Mouse (Mus musculus) layer of hippocampus, adult 18-20 months (tissue): Measurements from ENCODE around the gene Atl3. TPM values are rescaled to one million over a fixed set of nuclear protein-coding genes. Genes with fewer than 3 reads are reported as not detected.
"Not testable (repeated sequence)": the region's sequence is repeated elsewhere in the genome, so short reads cannot be mapped to it uniquely, and the experiment has no call there.

Experiments used
- DNase-seq, 2 experiments: peaks; one replicate each; pipeline ENCODE4 v3.0.0; 2022; ENCODE audit warnings: low spot score in 2 of 2
- total RNA-seq, 2 experiments: library from RNA; stranded (reverse); gene quantifications; 2 replicates each; pipeline ENCODE4 v1.2.3; 2021

Atl3 gene
- total RNA-seq, 2 experiments from 2014 or later: 20.8 to 23.1 TPM

GRCm38 (mm10) chr19:7496070-7496469 is 2.2 kb downstream of the Atl3 start:
- DNase-seq: not testable (repeated sequence)

GRCm38 (mm10) chr19:7498816-7499215 is 5.0 kb downstream of the Atl3 start:
- DNase-seq: no peak

GRCm38 (mm10) chr19:7500701-7501100 is 6.9 kb downstream of the Atl3 start:
- DNase-seq: no peak

- DNase-seq: no peak
Measured at GRCm38 (mm10) chr19:7502432-7502831, 8.6 kb downstream of the Atl3 start.

GRCm38 (mm10) chr19:7506321-7506720 is 12.5 kb downstream of the Atl3 start:
- DNase-seq: no peak

GRCm38 (mm10) chr19:7508026-7508425 is 14.2 kb downstream of the Atl3 start:
- no peak for DNase-seq

GRCm38 (mm10) chr19:7516437-7516836 is 22.6 kb downstream of the Atl3 start:
- DNase-seq: no peak

GRCm38 (mm10) chr19:7521619-7522018 is 27.8 kb downstream of the Atl3 start:
- DNase-seq: no peak

GRCm38 (mm10) chr19:7522856-7523255 is 29.0 kb downstream of the Atl3 start:
- DNase-seq: no peak

GRCm38 (mm10) chr19:7523292-7523691 is 29.5 kb downstream of the Atl3 start:
- no peak for DNase-seq

- DNase-seq: no peak
Measured at GRCm38 (mm10) chr19:7523781-7524180, 29.9 kb downstream of the Atl3 start.

- no peak for DNase-seq
Measured at GRCm38 (mm10) chr19:7524879-7525278, 31.0 kb downstream of the Atl3 start.

GRCm38 (mm10) chr19:7528639-7529428 is 35.0 kb downstream of the Atl3 start:
- peak; percentile 32 to 78 for DNase-seq

- no peak for DNase-seq
Measured at GRCm38 (mm10) chr19:7531906-7532305, 38.1 kb downstream of the Atl3 start.

GRCm38 (mm10) chr19:7533891-7534290 is 40.1 kb downstream of the Atl3 start:
- no peak for DNase-seq

- DNase-seq: no peak
Measured at GRCm38 (mm10) chr19:7548924-7549323, 55.1 kb downstream of the Atl3 start.

- no peak for DNase-seq
Measured at GRCm38 (mm10) chr19:7551550-7552300, 57.9 kb downstream of the Atl3 start.

GRCm38 (mm10) chr19:7552301-7552673 is 58.4 kb downstream of the Atl3 start:
- DNase-seq: no peak

- DNase-seq: no peak
Measured at GRCm38 (mm10) chr19:7553441-7553840, 59.6 kb downstream of the Atl3 start.

GRCm38 (mm10) chr19:7554881-7555280 is 61.0 kb downstream of the Atl3 start:
- no peak for DNase-seq

- DNase-seq: no peak
Measured at GRCm38 (mm10) chr19:7556641-7557040, 62.8 kb downstream of the Atl3 start.

GRCm38 (mm10) chr19:7557328-7557822 is 63.5 kb downstream of the Atl3 start, which contains the start of gene Pla2g16:
Gene Pla2g16, plus strand, starts transcription at chr19:7557459.
- peak; percentile 19 to 58 for DNase-seq
